Mouse (Mus musculus) small intestine, adult 2 months (tissue): ENCODE measurements around the gene Tph1.

Experiments
- CTCF ChIP-seq: fragments of 200-500 bp; IDR thresholded peaks from 2 replicates; pipeline ENCODE4 v1.5.1; 2012; ENCODE audit warnings: low read depth, mild to moderate bottlenecking, control low read depth, inconsistent platforms, low read length, moderate library complexity, mixed read lengths; ENCODE audit not compliant: insufficient replicate concordance, insufficient read length; ENCODE audit errors: extremely low read depth
- POLR2A ChIP-seq: fragments of 200-500 bp; IDR thresholded peaks from 2 replicates; pipeline ENCODE4 v1.6.1; 2012; ENCODE audit warnings: low read depth, mild to moderate bottlenecking, control low read depth, inconsistent platforms, low read length, moderate library complexity

DNA sequence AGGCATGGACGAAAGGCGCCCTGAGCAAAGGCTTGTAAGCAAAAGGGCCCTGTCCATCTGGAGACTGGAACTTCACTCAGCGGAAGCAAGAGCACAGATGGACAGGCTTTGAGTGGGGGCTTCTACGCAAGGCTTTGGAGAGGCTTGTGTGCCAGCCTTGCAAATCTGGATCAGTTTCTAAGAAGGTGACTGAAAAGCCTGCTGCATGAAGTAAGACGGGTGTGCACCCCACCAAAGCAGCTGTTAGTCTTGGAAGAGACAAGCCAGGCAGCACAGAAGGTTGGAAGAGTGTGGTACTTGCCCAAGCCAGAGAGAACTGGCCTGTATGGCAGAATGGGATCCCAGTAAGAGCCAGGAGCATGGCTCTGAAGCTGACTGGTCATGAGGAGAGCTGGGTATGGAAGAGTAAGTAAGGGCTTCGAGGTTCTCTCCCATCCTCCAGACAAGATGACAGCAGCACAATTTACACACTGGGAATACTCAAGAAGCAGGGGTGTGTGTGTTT is 28.2 kb upstream of the Tph1 start:
- TF ChIP-seq CTCF (no peak), POLR2A (no peak)
